Mouse (Mus musculus) thymus, adult 2 months (tissue): ENCODE measurements around the gene Rpl10-ps3.

Source experiments
- CTCF ChIP-seq: fragments of 200-500 bp; IDR thresholded peaks from 2 replicates; pipeline ENCODE4 v1.5.1; 2012; ENCODE audit warnings: mild to moderate bottlenecking, control low read depth, low read length, moderate library complexity, borderline replicate concordance; ENCODE audit not compliant: control insufficient read depth, poor library complexity, insufficient read depth; ENCODE audit errors: extremely low read depth
- POLR2A ChIP-seq: fragments of 200-500 bp; IDR thresholded peaks from 2 replicates; pipeline ENCODE4 v1.6.1; 2012; ENCODE audit warnings: mild to moderate bottlenecking, low read length, control low read depth, moderate library complexity; ENCODE audit not compliant: control insufficient read depth, poor library complexity, insufficient read depth; ENCODE audit errors: extremely low read depth

DNA sequence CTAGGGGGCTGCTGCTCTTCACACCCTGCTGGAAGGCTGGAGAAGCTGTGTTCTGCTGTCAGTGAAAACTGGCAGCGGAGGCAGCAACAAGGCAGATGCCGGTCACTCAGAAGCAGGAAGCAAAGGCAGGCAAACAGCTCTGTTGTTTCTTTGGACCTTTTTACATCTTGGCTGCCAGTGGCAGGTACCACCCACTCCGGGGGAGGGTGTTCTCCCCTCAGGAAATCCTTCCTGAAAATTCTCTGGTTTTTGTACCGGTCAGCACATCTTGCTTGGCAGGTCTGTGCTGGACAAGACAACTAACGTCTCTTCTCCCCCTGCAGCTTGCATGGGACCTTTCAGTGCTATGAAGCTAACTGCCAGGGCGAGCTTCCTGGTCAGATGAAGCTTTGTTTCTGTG, 30.8 kb upstream of the Rpl10-ps3 start:
- TF ChIP-seq CTCF = no peak
- TF ChIP-seq POLR2A = no peak
